Mouse (Mus musculus) inflammation-experienced regulatory T-cells (primary cell): ENCODE measurements around the gene Ccdc82. TPM values are rescaled to one million over a fixed set of nuclear protein-coding genes. Genes with fewer than 3 reads are reported as not detected.

Experiments used
- polyA plus RNA-seq, 2 experiments: library from polyadenylated mRNA; unstranded; fragments of 100-300 nt; shearing (Covaris generic); gene quantifications; one replicate each; pipeline ENCODE4 v1.2.1; 2017

The Ccdc82 gene
- 10 to 100 TPM; 35.0 to 61.9 TPM for polyA plus RNA-seq

GRCm38 (mm10) chr9:13246815-13247638, at the start of gene Ccdc82:
Gene Ccdc82 (plus strand): TSS chr9:13246955.

GRCm38 (mm10) chr9:13245481-13245880, 1.3 kb upstream of the Ccdc82 start, which contains the start of gene Jrkl:
Gene Jrkl (minus strand): TSS chr9:13245829.

GRCm38 (mm10) chr9:13297668-13298512, 51.1 kb downstream of the Ccdc82 start, which contains the start of gene Maml2:
Gene Maml2 (plus strand): TSS chr9:13297957.

Other genes with a start within 250 kb of the Ccdc82 start
- gene Jrkl, start 1.1 kb upstream of the Ccdc82 start, polyA plus RNA-seq: 1 to 10 TPM; 4.5 to 6.5 TPM
- 10 to 100 TPM; 12.3 to 19.2 TPM for gene Maml2, start 51.0 kb downstream of the Ccdc82 start, polyA plus RNA-seq
- not detected for gene Gm17571, start 199.8 kb downstream of the Ccdc82 start, polyA plus RNA-seq